Mouse (Mus musculus) ES-E14 (cell line): Measurements from ENCODE around the gene Ank2. TPM values are rescaled to one million over a fixed set of nuclear protein-coding genes. Genes with fewer than 3 reads are reported as not detected.

Experiments
- DNase-seq: peaks from one replicate; pipeline ENCODE4 v3.0.0-alpha.2; 2013; ENCODE audit warnings: low read depth, low spot score
- H3K27ac ChIP-seq: 2 replicates; pipeline ENCODE4 v1.5.1; 2012; ENCODE audit warnings: low read depth, mild to moderate bottlenecking, low read length, moderate library complexity, mixed read lengths; ENCODE audit not compliant: poor library complexity, insufficient read depth, severe bottlenecking
- H3K36me3 ChIP-seq: 2 replicates; pipeline ENCODE4 v1.6.1; 2012; ENCODE audit warnings: mild to moderate bottlenecking, low read length, moderate library complexity, mixed read lengths; ENCODE audit not compliant: control insufficient read depth, poor library complexity, insufficient read depth, severe bottlenecking
- H3K4me1 ChIP-seq, 2 experiments: fragments of 150-350 bp in 1 of 2; sonication (generic) in 1 of 2; 2 replicates each; pipeline ENCODE4 v1.6.1; 2012; ENCODE audit warnings: low read length in 2 of 2, mild to moderate bottlenecking in 1 of 2, mixed read lengths in 1 of 2; ENCODE audit not compliant: control insufficient read depth in 2 of 2, insufficient read depth in 2 of 2, poor library complexity in 1 of 2
- H3K4me3 ChIP-seq, 2 experiments: fragments of 150-350 bp in 1 of 2; sonication (generic) in 1 of 2; 2 replicates each; pipeline ENCODE4 v1.5.1; 2012; ENCODE audit warnings: low read length in 2 of 2, low read depth in 1 of 2, mild to moderate bottlenecking in 1 of 2, mixed read lengths in 1 of 2; ENCODE audit not compliant: insufficient read depth in 1 of 2, poor library complexity in 1 of 2, severe bottlenecking in 1 of 2
- H3K9ac ChIP-seq: 2 replicates; pipeline ENCODE4 v1.6.1; 2012; ENCODE audit warnings: low read depth, mild to moderate bottlenecking, low read length, mixed read lengths; ENCODE audit not compliant: poor library complexity, insufficient read depth, severe bottlenecking
- H3K9me3 ChIP-seq: fragments of 150-350 bp; sonication (generic); 2 replicates; pipeline ENCODE4 v1.6.1; 2012; ENCODE audit warnings: low read depth, mild to moderate bottlenecking, low read length; ENCODE audit not compliant: control insufficient read depth, insufficient read depth
- CHD2 ChIP-seq: IDR thresholded peaks from 2 replicates; pipeline ENCODE4 v1.6.1; 2014; ENCODE audit warnings: mild to moderate bottlenecking, low read depth, low read length, inconsistent platforms
- HCFC1 ChIP-seq: IDR thresholded peaks from 2 replicates; pipeline ENCODE4 v1.6.1; 2012; ENCODE audit warnings: low read length, inconsistent platforms, borderline replicate concordance; ENCODE audit not compliant: insufficient read depth
- MAFK ChIP-seq: IDR thresholded peaks from 2 replicates; pipeline ENCODE4 v1.6.1; 2014; ENCODE audit warnings: mild to moderate bottlenecking, low read depth, low read length, inconsistent platforms; ENCODE audit not compliant: insufficient read depth
- ZC3H11A ChIP-seq: IDR thresholded peaks from 2 replicates; pipeline ENCODE4 v1.6.1; 2012; ENCODE audit warnings: low read depth, mild to moderate bottlenecking, inconsistent platforms, low read length, borderline replicate concordance
- ZNF384 ChIP-seq: IDR thresholded peaks from 2 replicates; pipeline ENCODE4 v1.6.1; 2012; ENCODE audit warnings: low read depth, low read length, inconsistent platforms
- in situ Hi-C, 2 experiments: fragments of 600-800 bp; cut with MboI; formaldehyde crosslinking; loops; one replicate each; pipeline ENCODE4 v1.15.1; 2025; ENCODE audit warnings: low sequenced_read_pairs in 2 of 2, inconsistent platforms in 1 of 2; ENCODE audit not compliant: unreplicated experiment in 2 of 2
- total RNA-seq: library from RNA; depleted of rRNA; stranded (reverse); fragments of 300-350 nt; gene quantifications from 2 replicates; pipeline ENCODE4 v1.2.3, GENCODE M21; 2012

Gene Ank2
- total RNA-seq, 1 experiment: 15.2 TPM

- Histone ChIP-seq H3K4me1 (0 out of 4 replicates have a peak, but pooled peaks cover 0 to 1% of the 10 kb centered on the region in 2 experiments), H3K36me3 (no peaks in the 10 kb centered on the region), H3K4me3 (no peak overlapping the region), H3K9ac (no peak overlapping the region), H3K27ac (no peak overlapping the region), H3K9me3 (no peaks in the 10 kb centered on the region)
- DNase-seq: no peak
- in situ Hi-C loops: no loop called here
- TF ChIP-seq MAFK: no peak
- TF ChIP-seq ZNF384: no peak
- no peak for TF ChIP-seq CHD2
- TF ChIP-seq ZC3H11A: no peak
- no peak for TF ChIP-seq HCFC1
Observed at GRCm38 (mm10) chr3:127019109-127019508, 480.0 kb downstream of the Ank2 start.

- DNase-seq: no peak
- H3K4me1 ChIP-seq: 0 out of 4 replicates have a peak, but pooled peaks cover 0 to 1% of the 10 kb centered on the region in 2 experiments
- no peaks in the 10 kb centered on the region for H3K9me3 ChIP-seq
- TF ChIP-seq ZC3H11A: no peak
- no peak for TF ChIP-seq HCFC1
- H3K9ac ChIP-seq: no peak overlapping the region
- no peak overlapping the region for H3K27ac ChIP-seq
- H3K4me3 ChIP-seq: no peak overlapping the region
- H3K36me3 ChIP-seq: no peaks in the 10 kb centered on the region
- in situ Hi-C loops: no loop called here
Observed at GRCm38 (mm10) chr3:127017523-127017922, 481.6 kb downstream of the Ank2 start.

- Histone ChIP-seq H3K4me1 (no peaks in the 10 kb centered on the region), H3K36me3 (no peaks in the 10 kb centered on the region), H3K9ac (no peak overlapping the region), H3K27ac (no peak overlapping the region), H3K9me3 (no peaks in the 10 kb centered on the region), H3K4me3 (no peak overlapping the region)
- in situ Hi-C loops: no loop called here
- no peak for DNase-seq
- TF ChIP-seq ZC3H11A (no peak), HCFC1 (no peak), CHD2 (no peak), MAFK (no peak), ZNF384 (no peak)
Observed at GRCm38 (mm10) chr3:127015596-127015995, 483.6 kb downstream of the Ank2 start.

GRCm38 (mm10) chr3:127015175-127015574, 484.0 kb downstream of the Ank2 start:
- TF ChIP-seq ZNF384: no peak
- no peak for TF ChIP-seq CHD2
- TF ChIP-seq HCFC1: no peak
- no peak for TF ChIP-seq ZC3H11A
- no peak for TF ChIP-seq MAFK
- DNase-seq: no peak
- Histone ChIP-seq H3K9ac (no peak overlapping the region), H3K27ac (no peak overlapping the region), H3K36me3 (no peaks in the 10 kb centered on the region), H3K9me3 (no peaks in the 10 kb centered on the region), H3K4me1 (no peaks in the 10 kb centered on the region), H3K4me3 (no peak overlapping the region)
- in situ Hi-C loops: no loop called here

- no peaks in the 10 kb centered on the region for H3K9me3 ChIP-seq
- in situ Hi-C loops: no loop called here
- no peak for DNase-seq
- H3K4me1 ChIP-seq: no peaks in the 10 kb centered on the region
- no peak overlapping the region for H3K27ac ChIP-seq
- TF ChIP-seq ZC3H11A (no peak), MAFK (no peak)
- H3K9ac ChIP-seq: no peak overlapping the region
- H3K4me3 ChIP-seq: no peak overlapping the region
- H3K36me3 ChIP-seq: no peaks in the 10 kb centered on the region
Observed at GRCm38 (mm10) chr3:127013976-127014375, 485.2 kb downstream of the Ank2 start.
